Mouse (Mus musculus): Measurements from ENCODE around the gene Gm10188. TPM values are rescaled to one million over a fixed set of nuclear protein-coding genes. Genes with fewer than 3 reads are reported as not detected.

Gm10188 gene
- polyA plus RNA-seq, 1 experiment: not detected

DNA sequence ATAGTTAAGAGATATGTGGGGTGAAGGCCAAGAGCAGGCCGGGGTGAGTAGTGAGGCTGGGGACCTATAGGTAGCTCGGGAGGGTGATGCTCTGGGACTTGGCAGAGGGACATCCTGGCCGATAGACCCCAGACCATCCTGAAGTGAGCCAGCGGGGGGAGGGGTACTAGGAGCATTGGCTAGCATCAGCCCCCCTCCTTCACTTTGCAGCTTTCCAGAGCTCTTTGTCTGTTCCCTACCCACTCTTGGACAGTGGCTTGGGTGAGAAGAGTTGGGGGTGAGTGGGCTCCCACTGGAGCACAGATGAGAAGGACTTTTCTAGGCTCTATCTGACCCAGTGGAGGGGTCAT, 28.1 kb downstream of the Gm10188 start:
- Histone ChIP-seq H3K27me3 (ENCODE audit: control insufficient read depth, insufficient read depth, low read length) (no peaks in the 10 kb centered on the region; the same call in 1 of the 2 replicates), H3K36me3 (ENCODE audit: control insufficient read depth, insufficient read depth, low read length) (no peaks in the 10 kb centered on the region), H3K4me3 (ENCODE audit: extremely low read depth, insufficient read depth, insufficient read length) (no peak overlapping the region), H3K4me1 (ENCODE audit: control insufficient read depth, insufficient read depth, insufficient read length) (no peaks in the 10 kb centered on the region), H3K27ac (ENCODE audit: insufficient read depth, low read length) (no peak overlapping the region)
- TF ChIP-seq POLR2A (IDR thresholded peaks at IDR 0.05; ENCODE audit: low read depth, low read length): no peak
- TF ChIP-seq CTCF (IDR thresholded peaks at IDR 0.05; ENCODE audit: extremely low read depth, insufficient read depth, insufficient read length, insufficient replicate concordance): no peak
- 81% methylated on average over 4 of the region's 4 CpGs for WGBS
- no peak for DNase-seq (ENCODE audit: low read depth in 1 of 2, low spot score in 2 of 2)

DNA sequence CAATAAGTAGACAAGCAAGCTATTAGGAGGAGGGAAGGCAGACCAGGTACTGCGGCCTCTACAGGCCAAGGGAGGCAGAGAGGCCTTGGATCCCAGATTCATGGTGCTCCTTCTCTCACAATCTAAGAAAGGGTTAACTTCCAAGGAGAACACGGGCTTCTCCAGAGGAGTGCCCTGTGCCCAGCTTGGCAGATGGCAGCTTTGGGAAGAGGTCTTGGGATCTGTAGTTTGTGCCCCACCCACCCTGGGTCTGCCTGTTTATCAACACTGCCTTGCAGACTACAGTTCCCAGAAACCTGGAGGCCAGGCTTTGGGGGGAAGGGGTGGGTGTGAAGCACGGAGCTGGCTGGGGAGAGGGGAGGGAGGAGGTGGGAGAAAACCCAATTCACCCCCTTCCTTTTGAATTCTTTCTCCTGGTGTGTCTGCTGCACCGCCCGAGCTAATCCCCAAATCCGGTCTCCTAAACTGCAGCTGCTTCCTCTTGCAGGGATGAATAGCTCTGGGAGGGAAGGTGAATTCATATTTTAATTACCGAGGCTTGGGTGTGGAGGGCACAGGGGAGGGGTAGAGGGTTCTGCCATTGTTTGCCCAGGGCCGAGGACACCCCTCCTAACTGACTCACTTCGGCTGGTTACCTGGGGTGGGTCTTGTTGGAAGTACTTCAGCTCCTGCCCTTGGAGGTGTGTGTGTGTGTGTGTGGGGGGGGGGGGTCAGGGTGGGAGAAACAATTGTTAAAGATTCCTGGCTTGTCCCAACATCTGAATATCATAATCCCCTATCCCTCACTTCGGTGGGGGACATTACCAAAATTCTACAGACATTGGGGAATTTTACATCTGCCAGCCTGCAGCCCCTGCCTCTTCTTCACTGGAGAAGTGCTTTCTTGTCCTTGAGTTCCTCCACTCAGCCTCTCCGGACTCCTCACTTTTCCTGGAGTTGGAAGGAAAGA, 28.7 kb downstream of the Gm10188 start:
- WGBS: 55% methylated on average over 11 of the region's 11 CpGs
- no peak for DNase-seq (ENCODE audit: low read depth in 1 of 2, low spot score in 2 of 2)
- Histone ChIP-seq H3K4me1 (ENCODE audit: control insufficient read depth, insufficient read depth, insufficient read length) (no peaks in the 10 kb centered on the region), H3K27ac (ENCODE audit: insufficient read depth, low read length) (no peak overlapping the region), H3K27me3 (ENCODE audit: control insufficient read depth, insufficient read depth, low read length) (no peaks in the 10 kb centered on the region; the same call in 1 of the 2 replicates), H3K36me3 (ENCODE audit: control insufficient read depth, insufficient read depth, low read length) (no peaks in the 10 kb centered on the region), H3K4me3 (ENCODE audit: extremely low read depth, insufficient read depth, insufficient read length) (no peak overlapping the region)
- TF ChIP-seq POLR2A (IDR thresholded peaks at IDR 0.05; ENCODE audit: low read depth, low read length) (no peak), CTCF (IDR thresholded peaks at IDR 0.05; ENCODE audit: extremely low read depth, insufficient read depth, insufficient read length, insufficient replicate concordance) (no peak)

DNA sequence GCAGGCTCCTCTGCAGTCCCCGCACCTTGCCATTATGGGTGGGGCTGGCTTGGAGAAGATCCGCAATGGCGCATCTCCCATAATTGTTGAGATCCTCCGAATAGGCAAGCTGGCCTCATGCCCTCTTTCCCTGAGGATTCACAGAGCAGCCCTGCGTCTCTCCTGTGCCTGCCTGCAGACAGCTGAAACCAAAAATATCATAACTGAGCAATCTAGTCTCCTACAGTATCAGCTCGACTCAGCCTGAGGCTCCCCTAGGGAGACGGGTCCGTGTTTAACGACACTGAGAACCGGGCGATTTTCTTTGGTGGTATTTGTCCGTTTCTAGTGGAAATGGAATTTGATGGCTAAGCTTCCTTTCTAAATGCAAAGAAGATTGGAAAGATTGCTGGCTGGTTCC, 29.6 kb downstream of the Gm10188 start:
- Histone ChIP-seq H3K27me3 (ENCODE audit: control insufficient read depth, insufficient read depth, low read length) (no peaks in the 10 kb centered on the region; the same call in 1 of the 2 replicates), H3K27ac (ENCODE audit: insufficient read depth, low read length) (no peak overlapping the region), H3K4me1 (ENCODE audit: control insufficient read depth, insufficient read depth, insufficient read length) (peaks cover 3% of the 10 kb centered on the region; the same call in 1 of the 2 replicates), H3K4me3 (ENCODE audit: extremely low read depth, insufficient read depth, insufficient read length) (no peak overlapping the region), H3K36me3 (ENCODE audit: control insufficient read depth, insufficient read depth, low read length) (no peaks in the 10 kb centered on the region)
- WGBS: 45% methylated on average over 12 of the region's 12 CpGs
- DNase-seq (ENCODE audit: low read depth in 1 of 2, low spot score in 2 of 2): no peak
- TF ChIP-seq POLR2A (IDR thresholded peaks at IDR 0.05; ENCODE audit: low read depth, low read length) (no peak), CTCF (IDR thresholded peaks at IDR 0.05; ENCODE audit: extremely low read depth, insufficient read depth, insufficient read length, insufficient replicate concordance) (no peak)

DNA sequence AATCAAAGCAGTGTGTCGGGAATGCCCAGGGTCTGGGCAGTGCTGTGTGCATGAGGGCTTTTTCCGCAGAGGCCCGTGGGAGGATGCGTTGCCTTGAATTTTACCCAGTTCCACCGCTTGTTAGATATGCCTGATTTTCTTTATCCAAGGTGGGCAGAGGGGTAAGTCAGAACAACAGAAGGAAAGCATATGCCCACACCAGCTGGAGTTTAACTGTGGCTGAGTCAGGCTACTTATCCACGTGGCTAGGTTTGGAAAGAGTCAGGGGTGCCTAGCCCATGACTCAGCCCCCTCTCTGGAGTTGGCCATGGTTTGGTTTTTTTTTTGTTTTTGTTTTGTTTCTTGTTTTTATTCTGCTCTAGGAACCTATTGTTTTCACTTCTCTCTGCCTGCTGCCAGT, 30.3 kb downstream of the Gm10188 start:
- TF ChIP-seq POLR2A (IDR thresholded peaks at IDR 0.05; ENCODE audit: low read depth, low read length) (no peak), CTCF (IDR thresholded peaks at IDR 0.05; ENCODE audit: extremely low read depth, insufficient read depth, insufficient read length, insufficient replicate concordance) (no peak)
- 81% methylated on average over 6 of the region's 6 CpGs for WGBS
- H3K4me3 ChIP-seq (ENCODE audit: extremely low read depth, insufficient read depth, insufficient read length): no peak overlapping the region

DNA sequence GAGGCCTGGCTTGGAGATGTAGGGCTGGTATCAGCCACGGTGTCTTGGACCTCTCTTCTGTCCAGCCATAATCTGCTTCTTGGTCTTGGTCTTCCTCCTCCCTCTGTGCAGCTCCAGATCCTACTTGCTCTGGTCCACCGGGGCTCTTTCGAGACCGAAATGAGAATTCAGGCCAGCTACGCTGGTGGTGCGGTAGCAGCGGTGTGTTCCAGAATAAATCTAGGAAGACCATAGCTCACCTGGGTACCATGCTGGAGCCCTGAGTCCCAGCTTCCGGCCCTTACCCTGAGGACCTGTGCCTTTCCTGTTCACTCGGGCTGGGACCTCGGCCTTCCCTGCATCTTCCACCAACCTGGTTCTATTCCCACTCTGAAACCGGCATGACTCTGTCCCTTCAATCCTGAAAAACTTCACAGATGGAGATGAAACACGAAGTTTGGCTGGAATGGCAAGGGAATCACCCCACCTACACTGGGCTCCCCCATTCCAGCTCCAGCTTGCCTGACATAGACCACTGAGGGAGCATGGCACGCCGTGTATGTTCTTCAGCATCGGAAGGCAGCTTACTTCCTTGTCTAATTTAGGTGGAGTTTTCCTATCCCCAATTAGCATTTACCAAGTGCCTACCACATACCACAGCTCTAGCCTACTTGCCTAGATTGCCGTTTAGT, 31.0 kb downstream of the Gm10188 start:
- no peak for DNase-seq (ENCODE audit: low read depth in 1 of 2, low spot score in 2 of 2)
- H3K27me3 ChIP-seq (ENCODE audit: control insufficient read depth, insufficient read depth, low read length): no peaks in the 10 kb centered on the region

More for the DNA sequence above, 30.3 kb downstream of the Gm10188 start:
- Histone ChIP-seq H3K27me3 (ENCODE audit: control insufficient read depth, insufficient read depth, low read length) (no peaks in the 10 kb centered on the region), H3K4me1 (ENCODE audit: control insufficient read depth, insufficient read depth, insufficient read length) (peaks cover 3% of the 10 kb centered on the region; the same call in 1 of the 2 replicates), H3K36me3 (ENCODE audit: control insufficient read depth, insufficient read depth, low read length) (no peaks in the 10 kb centered on the region), H3K27ac (ENCODE audit: insufficient read depth, low read length) (no peak overlapping the region)
- DNase-seq (ENCODE audit: low read depth in 1 of 2, low spot score in 2 of 2): no peak

DNA sequence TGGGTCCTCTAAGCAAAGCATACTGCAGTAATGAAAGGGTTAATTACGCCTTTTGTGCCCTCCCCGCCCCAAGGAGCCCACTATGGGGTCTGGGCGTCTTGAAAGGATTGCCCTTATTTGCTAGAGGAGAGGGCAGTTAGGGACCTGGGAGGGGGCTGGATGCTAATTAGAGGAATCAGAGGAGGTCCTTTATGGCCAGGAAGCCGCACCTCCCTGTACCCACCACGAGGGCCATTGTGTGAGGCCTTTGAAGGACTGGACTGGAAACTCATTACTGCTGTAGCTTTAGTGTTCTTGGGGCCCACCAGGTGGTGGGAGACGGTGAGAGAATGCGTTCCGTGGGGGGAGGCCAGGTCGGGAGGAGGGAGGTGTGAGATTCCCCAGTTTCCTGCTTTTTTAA, 31.9 kb downstream of the Gm10188 start:
- no peak for TF ChIP-seq CTCF (IDR thresholded peaks at IDR 0.05; ENCODE audit: extremely low read depth, insufficient read depth, insufficient read length, insufficient replicate concordance)
- no peak for TF ChIP-seq POLR2A (IDR thresholded peaks at IDR 0.05; ENCODE audit: low read depth, low read length)
- Histone ChIP-seq H3K4me3 (ENCODE audit: extremely low read depth, insufficient read depth, insufficient read length) (no peak overlapping the region), H3K27me3 (ENCODE audit: control insufficient read depth, insufficient read depth, low read length) (no peaks in the 10 kb centered on the region; the same call in 1 of the 2 replicates)

More for the DNA sequence above, 31.0 kb downstream of the Gm10188 start:
- H3K4me1 ChIP-seq (ENCODE audit: control insufficient read depth, insufficient read depth, insufficient read length): peaks cover 3% of the 10 kb centered on the region; the same call in 1 of the 2 replicates
- H3K36me3 ChIP-seq (ENCODE audit: control insufficient read depth, insufficient read depth, low read length): no peaks in the 10 kb centered on the region
- no peak for TF ChIP-seq CTCF (IDR thresholded peaks at IDR 0.05; ENCODE audit: extremely low read depth, insufficient read depth, insufficient read length, insufficient replicate concordance)
- no peak for TF ChIP-seq POLR2A (IDR thresholded peaks at IDR 0.05; ENCODE audit: low read depth, low read length)
- H3K27ac ChIP-seq (ENCODE audit: insufficient read depth, low read length): no peak overlapping the region
- H3K4me3 ChIP-seq (ENCODE audit: extremely low read depth, insufficient read depth, insufficient read length): no peak overlapping the region
- 88% methylated on average over 16 of the region's 16 CpGs for WGBS

More for the DNA sequence above, 31.9 kb downstream of the Gm10188 start:
- no peak for DNase-seq (ENCODE audit: low read depth in 1 of 2, low spot score in 2 of 2)
- Histone ChIP-seq H3K36me3 (ENCODE audit: control insufficient read depth, insufficient read depth, low read length) (no peaks in the 10 kb centered on the region), H3K4me1 (ENCODE audit: control insufficient read depth, insufficient read depth, insufficient read length) (peaks cover 3% of the 10 kb centered on the region; the same call in 1 of the 2 replicates), H3K27ac (ENCODE audit: insufficient read depth, low read length) (no peak overlapping the region)
- WGBS: 66% methylated on average over 9 of the region's 9 CpGs

All from spleen, adult 2 months (tissue).